Mouse (Mus musculus): Measurements from ENCODE around the gene Bora.
"Not testable (repeated sequence)": the region's sequence is repeated elsewhere in the genome, so short reads cannot be mapped to it uniquely, and the experiment has no call there.

Bora gene

DNA sequence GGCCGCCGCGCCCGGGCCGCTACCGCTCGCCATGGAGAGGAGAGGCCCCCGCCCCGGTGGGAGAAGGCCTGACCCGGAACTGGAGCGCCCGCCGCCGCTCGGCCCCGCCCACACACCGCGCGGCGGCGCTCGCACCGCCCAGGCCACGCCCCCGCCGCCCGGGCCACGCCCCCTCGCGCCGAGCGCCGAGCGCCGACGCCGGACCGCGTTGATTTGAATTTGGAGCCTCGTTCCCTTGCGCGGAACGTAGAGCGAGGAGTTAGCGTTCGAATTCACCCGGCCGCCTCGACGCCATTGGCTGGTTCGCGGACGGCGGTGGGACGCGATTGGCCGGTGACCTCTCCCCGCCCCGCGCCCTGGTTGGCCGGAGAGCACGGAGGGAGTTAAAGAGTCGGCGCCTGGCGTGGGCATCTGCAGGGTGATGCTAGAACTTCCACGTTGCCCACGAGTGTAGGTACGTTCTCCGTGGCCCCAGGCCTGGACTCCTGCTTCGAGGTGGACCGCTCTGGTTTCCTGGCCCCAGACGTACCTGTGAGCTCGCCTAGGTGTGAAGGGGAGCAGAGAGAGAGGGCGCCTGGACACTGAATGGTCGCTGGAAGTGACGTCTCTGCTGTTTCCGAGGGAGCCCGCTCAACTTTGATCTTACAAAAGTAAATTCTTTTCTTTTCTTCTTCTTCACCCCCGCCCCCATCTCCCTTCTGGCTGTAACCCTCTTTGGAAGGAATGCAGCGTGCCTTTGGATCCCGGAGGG lies at the start of gene Bora, which contains the start of gene Mzt1:
Gene Bora, plus strand, starts transcription at position 192 of the 751 bp plus-strand sequence.
Gene Mzt1, minus strand, starts transcription at position 104 of the 751 bp plus-strand sequence.
- peak; percentile 90 to 93 for DNase-seq (ENCODE audit: low spot score in 2 of 2)

DNA sequence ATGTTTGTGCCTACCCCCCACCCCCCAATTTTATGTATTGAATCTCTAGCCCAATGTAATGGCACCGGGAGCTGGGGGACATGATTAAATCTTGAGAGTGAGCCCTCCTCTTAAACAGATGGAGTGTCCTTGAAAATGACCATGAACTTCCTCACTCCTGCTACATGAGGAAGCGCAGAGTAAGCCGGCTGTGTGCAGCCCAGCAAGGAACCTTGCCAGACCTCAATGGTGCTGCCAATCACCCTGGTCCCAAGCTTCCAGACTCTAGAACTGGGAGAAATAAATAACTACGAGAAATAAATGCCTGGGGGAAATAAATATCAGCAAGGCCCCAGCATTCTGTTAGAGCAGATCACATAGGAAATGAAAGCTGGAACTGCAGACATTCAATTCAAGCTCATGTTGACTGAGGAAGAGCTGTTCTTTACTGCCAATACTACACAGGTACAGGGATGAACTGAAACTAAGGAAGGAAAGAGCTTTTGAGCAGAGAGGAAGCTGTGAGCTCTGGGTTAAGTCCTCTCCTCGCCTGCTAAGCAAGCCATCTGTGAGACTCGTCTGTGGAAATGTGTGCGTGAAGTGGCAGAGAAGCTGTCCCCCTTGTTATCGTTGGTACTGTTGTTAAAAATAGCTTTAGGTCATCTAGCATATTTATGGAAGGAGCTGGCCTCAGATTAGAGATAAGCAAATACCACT lies 35.6 kb upstream of the Bora start:
- DNase-seq (ENCODE audit: low spot score in 2 of 2) = no peak

DNA sequence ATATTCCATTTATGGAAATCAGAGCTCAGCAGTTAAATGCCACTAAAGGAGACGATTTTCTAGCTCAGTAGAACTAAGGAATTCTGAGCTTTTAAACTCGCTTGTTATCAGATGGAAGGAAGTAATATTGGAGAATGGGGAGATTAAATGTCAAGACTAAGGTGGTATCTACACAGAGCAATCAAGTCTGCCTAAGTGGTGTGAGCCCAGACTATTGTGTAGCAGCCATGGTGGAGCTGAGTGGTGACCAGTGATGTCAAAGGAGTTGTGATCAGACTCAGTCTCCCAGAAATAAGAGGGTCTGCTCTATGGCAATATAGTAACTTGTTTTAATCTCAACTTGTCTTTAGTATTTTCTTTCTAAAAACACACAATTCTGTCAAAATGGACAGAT lies 35.1 kb upstream of the Bora start:
- DNase-seq (ENCODE audit: low spot score in 2 of 2) = no peak

DNA sequence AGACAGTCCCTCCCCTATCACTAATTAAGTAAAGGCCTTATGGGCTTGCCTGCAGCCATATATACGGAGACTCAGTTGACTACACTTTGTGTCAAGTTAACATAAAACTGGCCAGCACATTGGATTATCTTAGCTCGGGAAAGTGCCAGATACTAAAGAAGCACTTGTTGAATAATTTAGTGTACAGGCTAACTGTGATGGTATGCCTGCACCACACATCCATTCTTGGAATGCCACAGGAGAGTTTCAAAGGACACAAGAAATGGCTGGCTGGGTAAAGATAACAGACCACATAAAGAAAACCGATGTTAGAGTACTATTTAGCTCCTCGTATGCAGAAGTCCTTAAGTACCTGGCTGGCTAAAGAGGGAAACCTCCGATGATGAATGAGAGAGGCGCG lies 27.3 kb upstream of the Bora start:
- no peak for DNase-seq (ENCODE audit: low spot score in 2 of 2)

DNA sequence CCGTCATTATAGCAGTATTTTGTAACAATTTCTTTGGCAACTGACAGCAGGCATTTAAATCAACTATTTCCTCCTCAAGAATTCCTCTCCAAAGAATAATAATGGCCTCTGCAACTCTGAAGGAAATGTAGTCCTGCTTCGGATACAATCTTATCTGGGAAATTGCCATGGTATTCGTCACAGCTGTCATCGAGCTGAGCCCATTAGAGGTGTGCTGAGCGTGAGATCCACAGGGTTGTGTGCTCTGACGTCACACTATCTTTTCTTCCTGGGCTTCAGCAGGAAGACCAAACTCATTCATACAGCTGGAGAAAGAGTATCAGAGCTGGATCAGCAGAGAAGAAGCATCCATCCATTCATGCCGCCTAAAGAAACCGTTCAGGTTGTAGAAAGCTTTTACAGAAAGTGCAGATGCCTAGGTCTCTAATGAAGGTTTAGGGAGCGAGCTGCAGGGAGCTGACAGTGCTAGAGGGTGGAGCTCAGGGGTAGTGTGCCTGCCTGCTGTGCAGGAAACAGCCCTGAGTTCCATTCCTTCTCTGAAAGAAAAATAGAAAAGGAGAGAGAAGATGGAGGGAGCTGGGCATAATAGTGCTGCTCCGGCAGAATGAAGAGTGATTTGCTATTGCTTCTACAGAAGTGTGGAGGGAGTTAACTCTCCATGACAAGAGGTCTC lies 26.8 kb upstream of the Bora start:
- no peak for DNase-seq (ENCODE audit: low spot score in 2 of 2)

DNA sequence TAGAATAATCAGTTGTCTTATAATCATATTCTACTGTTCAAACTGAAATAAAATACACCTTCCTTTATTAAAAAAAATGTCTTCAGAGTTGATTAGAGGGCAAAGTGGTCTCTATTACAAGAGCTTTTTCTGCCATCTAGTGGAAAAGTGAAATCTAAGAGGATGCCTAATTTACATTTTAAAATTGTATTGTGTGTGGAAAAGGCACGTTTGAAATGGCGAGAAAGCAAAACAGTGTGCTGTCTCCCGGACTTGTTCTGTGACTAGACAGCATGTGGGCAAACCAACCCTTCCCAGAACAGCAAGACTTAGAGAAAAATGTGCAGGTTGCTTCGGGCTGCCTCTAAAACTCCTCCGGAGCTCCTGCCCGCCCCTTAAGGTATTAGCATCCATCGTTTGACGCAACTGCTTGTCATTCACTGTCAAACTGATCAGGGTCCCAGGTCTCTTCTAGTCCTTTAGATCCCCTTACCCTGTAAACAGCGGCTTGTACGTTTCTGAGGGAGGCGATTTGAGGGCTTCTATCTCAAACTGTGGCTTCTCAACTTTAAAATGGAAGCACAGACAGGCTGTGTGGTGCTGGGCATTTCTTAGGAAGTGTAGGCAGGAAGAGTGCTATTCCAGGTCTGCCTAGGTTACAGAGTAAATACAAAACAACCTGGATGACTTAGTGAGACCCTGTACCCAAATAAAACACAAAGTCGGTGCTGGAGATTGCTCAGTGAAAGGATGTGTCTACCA lies 23.5 kb upstream of the Bora start:
- no peak for DNase-seq (ENCODE audit: low spot score in 2 of 2)

DNA sequence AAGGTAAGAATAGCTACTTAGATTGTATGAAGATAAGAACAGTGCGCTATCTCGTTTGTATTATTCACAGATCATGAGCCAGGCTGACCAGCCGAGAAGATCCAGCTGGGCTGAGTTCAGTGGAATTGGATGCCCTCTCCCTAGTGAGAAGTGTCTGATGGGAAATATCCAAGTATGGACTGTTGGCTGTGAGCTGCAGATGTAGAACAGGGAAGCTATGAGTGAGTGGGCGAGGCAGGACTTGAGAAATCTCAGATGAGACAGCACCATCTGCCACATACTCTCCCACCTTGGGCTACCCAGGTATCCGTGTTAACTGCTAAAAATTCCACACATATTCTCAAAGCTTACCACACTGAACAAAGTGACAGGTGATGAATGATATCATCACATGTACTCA lies 16.0 kb upstream of the Bora start:
- no peak for DNase-seq (ENCODE audit: low spot score in 2 of 2)

DNA sequence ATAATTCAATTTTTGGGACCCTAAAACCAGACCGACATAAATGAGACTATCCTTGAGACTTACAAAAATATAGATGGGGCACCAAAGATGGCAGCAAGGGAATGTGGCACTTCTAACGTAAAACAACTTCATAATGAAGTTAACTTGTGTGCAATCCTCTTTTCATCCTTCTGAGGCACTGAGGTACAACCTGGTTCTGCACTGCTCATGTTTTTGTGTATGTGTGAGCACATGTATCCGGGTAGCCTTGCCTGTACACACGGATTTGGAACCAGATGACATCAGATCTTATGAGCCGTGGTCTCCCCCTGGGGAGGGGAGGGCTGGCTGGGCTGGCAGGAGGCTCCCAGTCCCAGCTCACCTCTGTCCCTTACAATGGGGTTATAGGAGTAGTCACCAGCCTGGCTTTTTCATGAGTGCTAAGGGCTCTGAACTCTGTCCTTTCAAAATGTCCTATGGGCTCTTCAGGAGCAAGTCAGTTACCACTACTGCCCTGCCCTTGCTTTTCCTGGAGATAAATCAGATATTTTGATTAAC lies 14.6 kb upstream of the Bora start:
- DNase-seq (ENCODE audit: low spot score in 2 of 2) = no peak

DNA sequence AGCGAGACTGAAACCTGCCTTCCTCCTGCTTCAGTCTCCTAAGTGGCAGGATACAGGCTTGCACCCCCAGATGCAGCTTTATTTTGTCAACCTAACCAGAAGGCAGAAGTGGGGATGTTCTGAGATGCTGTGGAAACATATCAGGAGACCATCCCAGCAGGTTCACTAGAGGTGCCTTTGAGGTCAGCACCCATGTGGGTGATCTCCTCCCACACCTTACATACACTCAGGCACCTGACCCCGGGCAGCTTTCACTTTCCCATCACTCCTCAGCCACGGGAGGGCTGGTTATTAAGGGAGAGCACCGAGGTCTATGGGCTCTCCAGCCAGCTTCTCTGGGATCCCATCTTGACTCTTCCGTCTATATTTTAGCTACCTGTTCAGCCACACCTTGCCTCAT lies 13.4 kb upstream of the Bora start:
- DNase-seq (ENCODE audit: low spot score in 2 of 2) = no peak

DNA sequence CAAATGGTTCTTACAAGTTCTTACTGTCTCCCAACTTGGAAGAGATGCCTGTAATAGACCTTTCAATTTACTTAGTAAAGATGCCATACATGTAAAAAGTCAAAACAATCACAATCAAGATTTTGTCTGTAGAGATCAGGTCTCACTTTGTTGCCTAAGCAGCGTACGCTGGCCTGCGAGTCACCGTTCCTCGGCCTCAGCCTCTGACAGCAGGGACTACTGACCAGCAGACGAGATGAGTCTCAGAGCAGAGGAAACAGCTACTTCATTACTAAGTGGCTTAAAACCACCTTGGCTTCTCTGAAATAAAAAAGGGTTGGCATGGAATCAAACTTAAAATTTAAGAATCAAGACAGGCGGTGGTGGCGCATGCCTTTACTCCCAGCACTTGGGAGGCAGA lies 11.2 kb upstream of the Bora start:
- DNase-seq (ENCODE audit: low spot score in 2 of 2) = not testable (repeated sequence)

DNA sequence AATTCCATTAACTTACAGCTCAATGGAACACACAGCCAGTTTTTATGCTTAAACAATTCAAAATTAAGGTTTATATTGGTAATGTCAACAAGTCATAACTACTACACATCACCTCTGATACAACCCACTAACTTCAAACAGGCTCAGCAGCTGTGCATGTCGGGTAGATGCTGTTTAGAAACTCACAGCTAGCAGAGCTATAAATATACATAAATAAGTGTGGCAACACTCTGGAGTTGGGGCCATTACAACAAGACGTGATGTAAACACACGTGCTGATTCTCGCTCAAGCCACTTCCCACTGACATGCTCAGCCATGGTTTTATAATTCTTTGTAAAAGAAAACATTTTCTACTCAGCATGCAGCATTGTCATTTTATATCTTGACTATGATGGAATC lies 10.0 kb upstream of the Bora start:
- no peak for DNase-seq (ENCODE audit: low spot score in 2 of 2)

DNA sequence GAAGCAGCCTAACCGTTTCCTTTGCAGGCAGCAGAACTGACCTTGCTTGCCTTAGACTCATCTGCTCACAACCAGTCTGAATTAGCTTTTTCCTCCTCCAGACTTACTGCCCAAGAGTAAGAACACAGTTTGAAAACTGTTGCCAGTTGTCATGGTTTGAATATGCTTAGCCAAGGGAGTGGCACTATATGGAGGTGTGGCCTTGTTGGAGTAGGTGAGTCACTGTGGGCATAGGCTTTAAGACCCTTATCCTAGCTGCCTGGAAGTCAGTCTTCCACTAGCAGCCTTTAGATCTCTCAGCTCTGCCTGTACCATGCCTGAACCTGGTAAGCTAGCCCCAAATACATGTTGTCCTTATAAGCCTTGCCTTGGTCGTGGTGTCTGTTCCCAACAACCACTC lies 8.3 kb upstream of the Bora start:
- DNase-seq (ENCODE audit: low spot score in 2 of 2) = no peak

DNA sequence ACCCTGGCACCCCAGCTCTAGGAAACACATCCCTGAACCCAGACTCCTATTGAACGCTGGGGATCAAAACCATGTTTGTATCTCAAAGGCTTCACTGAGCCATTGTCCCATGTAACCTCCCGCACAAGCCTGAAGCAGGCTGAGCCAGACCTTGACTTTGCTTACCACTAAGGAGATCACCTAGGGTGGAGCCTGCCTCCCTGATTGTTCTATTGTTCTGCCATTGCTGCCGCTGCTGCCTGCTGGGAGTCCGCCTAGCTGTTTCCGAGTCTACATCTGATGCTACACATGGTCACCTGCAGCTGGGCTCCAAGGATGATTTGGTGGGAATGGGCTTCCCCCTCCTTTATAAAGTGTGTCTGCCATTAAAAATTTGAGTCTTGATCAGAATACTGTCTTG lies 6.7 kb upstream of the Bora start:
- not testable (repeated sequence) for DNase-seq (ENCODE audit: low spot score in 2 of 2)

DNA sequence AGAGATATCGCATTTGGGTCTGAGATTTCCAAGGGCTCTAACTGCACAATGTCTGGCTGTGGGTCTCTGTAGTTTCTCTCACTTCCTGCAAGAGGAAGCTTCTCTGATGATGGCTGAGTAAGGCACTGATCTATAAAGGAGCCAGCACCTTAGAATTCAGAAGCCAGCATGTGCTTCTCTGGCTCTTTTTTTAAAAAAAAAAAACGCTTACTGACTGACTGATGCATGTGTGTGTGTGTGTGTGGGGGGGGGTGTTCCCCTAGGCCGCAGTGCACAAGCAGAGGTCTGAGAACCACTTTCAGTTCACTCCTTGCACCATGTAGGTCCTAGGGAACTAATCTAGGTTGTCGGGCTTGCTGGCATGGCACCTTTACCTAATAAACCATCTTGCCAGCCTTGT lies 4.6 kb upstream of the Bora start:
- DNase-seq (ENCODE audit: low spot score in 2 of 2) = no peak

DNA sequence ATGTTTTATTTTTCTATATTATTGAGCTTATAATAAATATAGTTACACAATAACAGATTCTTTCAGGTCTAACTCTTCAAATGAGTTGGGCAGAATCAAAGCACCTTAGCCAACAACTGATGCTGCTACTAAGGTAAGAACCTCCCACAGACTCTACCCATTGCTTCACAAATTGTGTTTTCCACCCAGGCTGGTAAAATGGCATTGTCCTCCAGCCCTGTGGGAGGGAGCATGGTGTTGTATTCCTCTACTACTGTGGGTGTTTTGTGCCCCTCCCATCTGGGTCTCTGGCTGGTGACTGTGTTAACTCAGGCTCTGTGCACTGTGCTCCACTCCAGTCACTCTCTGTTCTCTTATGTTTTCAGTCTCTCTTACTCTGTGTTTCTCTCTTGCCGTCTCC lies 2.5 kb upstream of the Bora start:
- no peak for DNase-seq (ENCODE audit: low spot score in 2 of 2)

DNA sequence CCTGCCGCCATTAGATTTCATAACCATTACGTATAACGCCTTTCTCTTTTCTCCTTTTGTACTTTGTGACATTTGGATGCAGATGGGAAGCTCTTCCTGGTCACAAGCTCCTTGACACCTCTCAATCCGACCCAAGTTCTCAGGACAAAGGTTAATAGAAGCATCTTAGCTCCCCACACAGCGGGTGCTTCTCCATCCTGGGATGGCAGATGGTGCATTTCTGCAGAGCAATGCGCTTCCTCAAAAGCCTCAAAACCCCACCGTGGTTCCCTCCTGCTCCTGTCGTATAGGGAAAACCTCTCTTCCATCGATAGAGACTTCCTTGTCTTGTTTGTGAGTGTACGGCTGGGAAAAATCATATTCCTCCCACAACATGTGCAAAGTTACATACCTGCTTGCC lies 1.9 kb upstream of the Bora start:
- no peak for DNase-seq (ENCODE audit: low spot score in 2 of 2)

DNA sequence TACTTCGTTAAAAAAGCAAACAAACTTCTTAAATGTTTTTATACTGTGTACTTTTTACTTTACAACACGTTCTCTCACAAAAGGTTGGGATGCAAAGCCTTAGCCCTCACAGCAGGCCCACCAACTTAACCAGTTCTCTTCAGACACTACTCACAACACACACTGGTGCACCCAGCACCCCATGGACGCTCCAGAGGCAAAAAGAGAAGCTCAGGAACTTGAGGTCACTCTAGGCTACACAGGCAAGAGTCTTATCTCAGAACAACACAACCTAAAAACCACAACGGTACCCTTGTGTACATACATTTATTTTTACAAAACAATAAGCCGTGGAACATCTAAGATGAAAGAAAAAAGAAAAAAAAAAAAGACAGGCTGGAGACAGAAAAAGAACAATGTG lies 1.3 kb upstream of the Bora start:
- no peak for DNase-seq (ENCODE audit: low spot score in 2 of 2)

DNA sequence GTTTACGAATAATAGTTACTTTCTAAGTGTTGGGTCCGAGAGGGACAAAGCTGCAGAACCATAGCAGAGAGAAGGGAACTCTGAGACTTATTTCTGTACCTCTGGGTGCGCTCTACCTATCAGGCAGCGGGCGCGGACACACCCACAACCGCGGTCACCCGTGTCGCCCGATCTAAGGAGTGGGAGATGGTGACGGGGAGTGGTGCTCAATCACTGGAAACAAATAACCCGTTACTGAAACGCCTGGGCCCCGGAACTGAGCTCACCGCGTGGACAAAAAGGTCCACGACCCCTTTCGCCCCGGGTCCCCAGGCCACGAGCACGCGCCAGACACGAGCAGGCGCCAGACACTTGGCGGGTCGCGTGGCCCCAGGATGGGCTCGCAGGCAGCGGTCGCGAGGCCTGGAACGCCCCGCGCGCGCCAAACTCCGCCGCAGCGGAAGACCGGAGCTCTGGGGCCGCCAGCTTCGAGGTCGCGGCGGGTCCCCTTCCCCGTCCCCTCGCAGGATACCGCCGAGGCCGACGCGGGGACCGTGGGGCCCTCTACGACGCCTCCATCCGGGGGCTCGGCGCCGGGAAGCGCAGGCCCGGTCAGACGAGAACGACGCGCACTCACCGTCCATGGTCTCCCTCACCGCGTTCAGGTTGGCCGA lies 518 bp upstream of the Bora start:
- peak; percentile 11 to 42 for DNase-seq (ENCODE audit: low spot score in 2 of 2)

DNA sequence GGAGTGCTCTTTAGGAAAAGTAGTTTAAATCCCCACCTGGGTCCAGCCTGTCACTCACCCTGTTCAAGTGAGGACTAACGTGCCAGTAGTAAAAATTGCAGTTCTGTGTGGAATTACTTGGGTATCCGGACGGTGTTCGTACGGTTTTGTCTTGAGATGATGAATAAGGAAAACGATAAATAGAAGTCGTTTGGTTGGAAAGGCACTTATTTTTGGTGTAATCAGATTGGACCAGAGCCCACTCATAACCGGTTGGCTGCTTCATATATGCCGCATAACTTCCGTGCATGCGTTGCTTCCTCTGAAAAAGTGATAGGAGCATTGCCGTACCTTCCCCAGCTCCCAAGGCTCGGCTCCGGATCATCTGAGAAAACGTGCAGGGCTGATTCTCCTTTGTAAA lies 760 bp downstream of the Bora start:
- no peak for DNase-seq (ENCODE audit: low spot score in 2 of 2)

DNA sequence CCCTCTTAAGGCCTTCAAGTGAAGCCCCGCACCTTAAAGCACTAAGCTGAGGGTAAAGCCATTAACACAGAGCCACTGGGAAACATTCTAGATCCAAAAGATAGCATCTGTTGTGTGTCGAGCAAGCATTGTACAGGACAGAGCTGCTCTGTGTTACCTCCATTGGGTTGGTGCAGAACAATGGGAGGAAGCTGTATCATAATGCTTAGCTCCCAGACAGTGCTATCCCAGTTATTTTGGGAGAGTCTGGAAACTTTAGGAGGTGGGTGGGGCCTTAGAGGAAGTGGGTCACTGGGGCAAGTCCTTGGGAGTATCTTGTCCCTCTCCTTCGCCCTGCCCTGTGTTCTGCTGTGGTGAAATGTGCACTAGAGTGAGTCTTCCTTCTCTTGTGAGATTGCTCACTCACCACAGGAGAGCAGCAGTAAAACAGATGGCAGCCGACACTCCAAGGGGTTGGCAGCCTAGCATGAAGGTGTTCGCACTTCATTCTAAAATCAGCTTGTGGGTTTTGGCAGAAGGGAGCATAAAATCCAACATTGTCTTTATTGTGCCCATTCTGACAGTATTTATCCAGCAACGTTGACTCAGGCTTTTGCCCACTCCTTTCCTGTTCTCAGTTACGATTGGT lies 13.1 kb downstream of the Bora start:
- DNase-seq (ENCODE audit: low spot score in 2 of 2) = no peak

DNA sequence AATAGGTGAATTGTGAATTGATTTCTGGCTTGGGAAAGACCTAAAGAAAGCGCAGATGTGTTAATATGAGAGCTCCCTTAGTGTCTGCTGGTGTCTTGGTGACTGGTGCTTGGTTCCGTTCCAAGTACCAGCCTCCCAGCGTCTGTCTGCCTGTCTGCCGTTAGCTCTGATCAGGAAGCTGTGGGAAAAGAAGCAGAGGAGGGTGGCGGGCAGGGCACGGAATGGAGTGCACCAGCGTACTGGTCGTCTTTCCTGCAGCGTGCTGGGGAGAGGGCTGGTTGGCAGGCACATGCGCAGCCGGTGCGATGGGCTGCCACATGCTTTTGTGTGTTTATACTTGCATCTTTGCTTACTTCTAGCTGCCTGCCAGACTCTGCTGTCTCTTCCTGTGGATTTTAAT lies 14.6 kb downstream of the Bora start:
- DNase-seq (ENCODE audit: low spot score in 2 of 2) = no peak

Measured in natural killer cell, adult 2 months (primary cell).